Mouse (Mus musculus) cerebellum, postnatal 36 days (tissue): ENCODE results near the gene Ube2g2.

Experiments
- DNase-seq, 2 experiments: peaks; one replicate each; pipeline ENCODE4 v3.0.0; 2021 to 2022; ENCODE audit warnings: mixed read lengths in 2 of 2

Gene Ube2g2

GRCm38 (mm10) chr10:77606855-77607254 lies 15.2 kb upstream of the Ube2g2 start:
- no peak for DNase-seq

DNA sequence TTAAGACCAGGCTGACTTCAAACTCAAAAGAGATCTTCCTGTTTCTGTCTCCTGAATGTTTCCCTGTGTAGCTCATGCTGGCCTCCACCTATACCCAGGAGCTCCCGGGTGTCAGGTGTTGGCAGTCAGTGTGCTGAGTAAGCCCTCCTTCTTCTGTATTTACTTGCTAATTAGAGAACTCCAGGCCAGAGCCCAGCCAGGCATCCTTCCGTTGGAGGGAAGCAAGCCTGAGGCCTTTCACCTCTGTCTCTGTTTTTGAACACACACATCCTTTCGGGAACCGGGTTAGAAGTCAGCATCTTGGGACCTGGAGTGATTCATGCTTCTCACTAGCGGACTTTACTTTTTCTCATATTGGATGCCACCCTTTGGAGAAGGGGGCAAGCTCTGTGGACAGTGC lies 14.6 kb upstream of the Ube2g2 start:
- no peak for DNase-seq

GRCm38 (mm10) chr10:77608589-77608988 lies 13.5 kb upstream of the Ube2g2 start:
- no peak for DNase-seq

GRCm38 (mm10) chr10:77610221-77610961 lies 11.7 kb upstream of the Ube2g2 start:
- peak; percentile 45 to 51 for DNase-seq

- DNase-seq, result no peak
Observed at GRCm38 (mm10) chr10:77613409-77613808, 8.7 kb upstream of the Ube2g2 start.

- DNase-seq, result no peak
Observed at GRCm38 (mm10) chr10:77615647-77616046, 6.4 kb upstream of the Ube2g2 start.

DNA sequence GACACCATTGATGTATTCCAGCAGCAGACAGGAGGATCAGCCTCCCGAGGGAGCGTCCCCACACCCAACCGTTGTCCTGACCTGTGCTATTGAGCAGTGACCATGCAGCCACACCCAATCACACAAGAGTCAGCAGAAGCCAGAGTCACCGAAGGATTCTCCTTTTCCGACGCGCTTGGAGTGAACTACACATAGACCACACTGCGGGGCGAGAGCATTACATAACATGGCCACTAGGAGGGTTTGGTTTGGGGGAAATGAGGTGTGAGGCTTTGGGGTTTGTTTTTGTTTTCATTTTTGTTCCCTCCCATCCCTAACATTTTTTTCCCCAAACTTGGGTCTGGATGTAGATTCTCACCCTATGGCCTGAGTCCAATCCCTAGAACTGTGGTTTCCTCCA lies 5.9 kb upstream of the Ube2g2 start:
- no peak for DNase-seq

GRCm38 (mm10) chr10:77616926-77617325 lies 5.1 kb upstream of the Ube2g2 start:
- no peak for DNase-seq

GRCm38 (mm10) chr10:77621546-77621945 lies 529 bp upstream of the Ube2g2 start:
- DNase-seq, result no peak

- peak; percentile 55 to 64 for DNase-seq
Observed at GRCm38 (mm10) chr10:77623069-77623492, 1.0 kb downstream of the Ube2g2 start.

DNA sequence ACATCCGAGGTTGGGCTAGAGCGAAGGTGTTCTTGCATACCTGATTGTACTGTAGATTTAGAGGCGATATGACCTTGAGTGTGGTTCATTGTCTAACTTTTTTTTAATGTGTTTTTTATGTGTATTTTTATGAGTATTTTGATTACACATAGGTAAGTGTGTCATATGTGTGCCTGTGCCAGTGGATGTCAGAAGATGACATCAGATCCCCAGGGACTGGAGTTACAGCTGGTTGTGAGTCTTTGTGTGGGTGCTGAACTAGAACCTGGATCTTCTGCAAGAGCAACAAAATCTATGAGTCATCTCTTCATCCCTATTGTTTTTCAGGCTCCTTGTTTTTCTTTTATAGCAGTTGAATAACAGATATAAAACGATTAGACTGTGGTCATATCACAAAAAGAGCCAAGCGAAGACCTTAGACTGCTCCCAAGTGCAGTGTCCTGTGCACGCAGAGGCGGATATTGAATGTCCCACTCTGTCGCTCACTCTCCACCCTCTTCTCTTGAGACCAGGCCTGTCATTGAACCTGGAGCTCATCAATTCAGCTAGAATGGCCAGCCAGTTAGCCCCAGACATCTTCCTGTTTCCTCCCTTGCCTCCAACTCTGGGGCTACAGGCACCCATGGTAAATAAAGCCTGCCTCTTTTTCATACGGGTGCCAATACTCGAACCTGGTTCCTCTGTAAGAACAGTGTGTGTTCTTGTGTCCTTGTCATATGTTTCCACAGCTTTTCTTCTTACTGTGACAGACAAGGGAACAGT lies 1.7 kb downstream of the Ube2g2 start:
- no peak for DNase-seq

DNA sequence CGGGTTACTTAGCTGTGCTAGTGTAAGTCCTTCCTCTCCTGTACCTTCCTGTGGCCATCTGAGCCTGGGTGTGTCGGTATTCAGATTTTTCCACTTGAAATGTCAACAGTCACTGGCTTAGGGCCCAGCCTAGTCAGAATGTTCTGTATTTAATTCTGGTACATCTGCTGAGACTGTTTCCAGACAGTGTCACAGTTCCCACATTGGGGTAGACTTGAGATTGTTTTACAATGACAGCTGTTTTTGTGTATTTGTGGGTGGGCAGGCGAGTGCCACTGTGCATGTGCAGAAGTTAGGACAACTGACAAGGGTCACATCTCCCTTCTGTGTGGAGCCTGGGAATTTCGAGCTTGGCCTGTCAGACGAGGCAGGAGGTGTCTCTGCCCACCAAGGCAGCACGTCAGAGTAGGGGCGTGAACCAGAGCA lies 2.5 kb downstream of the Ube2g2 start:
- DNase-seq, result no peak

- no peak for DNase-seq
Observed at GRCm38 (mm10) chr10:77626036-77626435, 4.0 kb downstream of the Ube2g2 start.

DNA sequence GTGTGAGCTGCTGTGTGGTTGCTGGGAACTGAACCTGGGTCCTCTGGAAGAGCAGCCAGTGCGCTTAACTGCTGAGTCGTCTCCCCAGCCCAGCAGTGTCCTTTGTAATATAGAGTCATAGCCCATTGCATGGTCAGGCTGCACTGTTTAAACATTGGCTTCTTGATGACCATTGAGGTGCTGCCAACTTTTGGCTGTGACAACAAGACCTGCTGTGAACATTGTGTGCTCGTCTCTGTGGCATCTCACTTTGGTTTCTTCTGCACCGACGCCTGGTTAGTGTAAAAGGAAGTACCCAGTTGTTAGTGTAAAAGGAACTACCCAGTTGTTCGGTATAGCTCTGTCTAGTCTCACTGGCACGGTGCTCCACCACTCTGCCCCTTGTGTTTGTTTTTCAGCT lies 4.5 kb downstream of the Ube2g2 start:
- DNase-seq, result no peak

- peak; percentile 85 to 88 for DNase-seq
Observed at GRCm38 (mm10) chr10:77627497-77627896, 5.4 kb downstream of the Ube2g2 start.

DNA sequence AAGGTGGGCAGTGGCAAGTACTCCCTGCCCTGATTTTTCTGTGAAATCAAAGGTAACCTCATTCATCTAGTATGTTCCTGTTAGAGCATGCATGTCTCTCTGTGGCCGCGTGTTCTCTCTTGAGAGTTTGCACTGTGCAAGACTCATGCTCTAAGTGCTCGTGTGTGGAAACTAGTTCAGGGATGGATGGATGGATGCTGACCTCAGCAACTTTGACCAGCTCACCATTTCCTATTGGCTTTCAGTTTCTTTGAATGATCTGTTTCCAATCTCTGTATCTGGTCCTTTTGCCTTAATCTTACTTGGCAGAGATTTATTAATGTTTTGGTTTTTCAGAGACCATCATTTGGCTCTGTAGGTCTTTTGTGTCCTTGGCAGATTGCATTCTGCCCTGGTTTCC lies 7.1 kb downstream of the Ube2g2 start:
- no peak for DNase-seq

DNA sequence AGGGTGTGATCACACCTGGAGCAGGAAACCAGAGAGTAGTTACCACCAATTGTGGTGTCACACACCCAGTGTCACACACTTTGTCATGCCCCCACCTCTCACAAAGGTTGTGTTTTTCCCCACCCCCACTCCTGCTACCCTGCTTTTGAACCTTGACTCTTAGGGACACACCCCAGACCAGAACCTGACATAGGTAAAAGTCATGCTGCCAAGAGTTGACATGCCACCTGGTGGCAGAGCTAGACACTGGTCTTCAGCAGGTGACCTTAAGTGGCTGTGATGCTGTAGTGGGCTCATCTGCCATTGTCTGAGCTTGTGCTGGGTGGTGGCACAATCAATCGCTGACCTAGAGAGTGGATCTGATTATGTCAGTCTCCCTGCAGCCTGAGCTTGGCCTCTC lies 7.9 kb downstream of the Ube2g2 start:
- DNase-seq, result no peak

- no peak for DNase-seq
Observed at GRCm38 (mm10) chr10:77634016-77634415, 11.9 kb downstream of the Ube2g2 start.

- no peak for DNase-seq
Observed at GRCm38 (mm10) chr10:77634452-77635231, 12.6 kb downstream of the Ube2g2 start.

DNA sequence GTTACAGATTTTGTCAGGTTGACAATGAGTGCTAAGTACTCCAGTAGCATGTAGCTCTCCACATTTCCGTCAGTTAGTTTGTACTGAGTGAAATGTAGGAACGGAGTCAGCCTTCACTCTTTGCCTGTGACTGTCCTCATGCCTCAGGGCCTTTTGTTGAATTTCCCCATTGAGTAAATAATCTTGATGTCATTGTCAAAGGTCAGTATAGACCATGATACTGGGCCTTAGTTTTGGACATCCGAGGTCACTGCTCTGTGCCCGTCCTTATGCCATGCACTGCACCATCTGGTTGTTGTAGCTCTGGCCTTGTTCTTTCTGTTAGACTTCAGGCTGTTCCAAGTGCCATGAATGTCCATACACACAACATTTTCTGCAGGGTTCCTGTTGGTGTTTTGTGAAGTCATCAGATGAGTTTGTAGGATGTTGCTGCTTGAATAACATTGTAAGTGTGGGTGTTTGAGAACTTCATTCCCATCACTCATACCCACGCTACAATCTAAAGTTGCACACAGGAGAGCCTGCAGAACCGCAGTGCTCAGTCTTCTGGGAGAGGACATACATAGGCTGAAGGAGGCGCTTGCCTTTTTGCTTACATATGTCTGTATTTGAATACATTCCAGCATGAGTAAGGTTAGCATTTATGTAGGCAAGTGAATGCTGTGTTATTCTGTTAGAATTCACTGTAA lies 14.3 kb downstream of the Ube2g2 start:
- no peak for DNase-seq

- no peak for DNase-seq
Observed at GRCm38 (mm10) chr10:77638956-77639355, 16.9 kb downstream of the Ube2g2 start.

DNA sequence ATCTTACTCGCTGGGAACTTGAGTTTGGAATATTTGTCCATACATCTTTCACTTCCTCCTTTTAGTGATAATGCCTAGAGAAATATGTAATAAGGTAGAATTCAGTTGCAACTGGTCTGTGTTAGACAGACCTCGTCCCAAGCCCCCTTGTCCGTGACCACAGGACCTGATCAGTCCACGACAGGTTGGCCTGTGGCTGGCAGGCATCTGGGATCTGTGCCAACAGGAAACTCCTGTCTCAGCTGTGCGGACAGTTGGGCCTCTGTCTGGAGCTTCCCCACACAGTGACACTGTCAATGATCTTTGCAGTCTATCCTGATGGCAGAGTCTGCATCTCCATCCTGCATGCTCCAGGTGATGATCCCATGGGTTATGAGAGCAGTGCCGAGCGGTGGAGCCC lies 21.1 kb downstream of the Ube2g2 start:
- DNase-seq, result no peak

- no peak for DNase-seq
Observed at GRCm38 (mm10) chr10:77645571-77645970, 23.5 kb downstream of the Ube2g2 start.
